Mouse (Mus musculus) lung, postnatal 0 days (tissue): ENCODE results near the gene C1ql1.

Experiments used
- CTCF ChIP-seq: IDR thresholded peaks from 2 replicates; pipeline ENCODE4 v1.5.1; 2016; ENCODE audit warnings: antibody characterized with exemption, mild to moderate bottlenecking
- EP300 ChIP-seq: IDR thresholded peaks from 2 replicates; pipeline ENCODE4 v1.6.1; 2016; ENCODE audit warnings: antibody characterized with exemption, mild to moderate bottlenecking, control low read depth

DNA sequence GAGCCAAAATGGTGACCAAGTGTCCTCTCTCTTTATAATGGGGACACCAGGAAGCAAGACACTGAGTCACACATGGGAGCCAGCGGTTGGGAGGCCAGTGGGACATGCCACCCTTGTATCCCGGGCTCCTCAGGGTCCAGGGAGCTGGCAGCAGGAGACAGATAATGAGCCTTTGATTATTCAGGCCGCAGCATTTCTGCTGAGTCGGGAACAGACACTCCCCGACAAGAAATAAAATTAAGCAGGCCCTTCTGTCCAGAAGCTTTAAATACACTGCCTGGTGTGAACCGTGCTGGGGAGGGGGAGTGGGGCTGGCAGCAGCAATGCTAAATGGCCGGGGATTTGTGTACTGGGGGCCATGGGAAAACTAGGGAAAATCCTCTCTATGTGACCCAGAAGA lies 35.1 kb downstream of the C1ql1 start:
- TF ChIP-seq CTCF = no peak
- no peak for TF ChIP-seq EP300
